ENCODE assay signal across 8 mouse cellular contexts in genomic region chr11:89302056-89302815, GRCm38 (mm10). TPM values are rescaled to one million over a fixed set of nuclear protein-coding genes. Genes with fewer than 3 reads are reported as not detected.
DNase-seq lines count a peak whose midpoint lies in the region; ATAC-seq and TF ChIP-seq lines count a peak whose summit lies in the region.

Gene Nog (minus strand): TSS chr11:89302332.

- H3K36me3 ChIP-seq in liver, postnatal 0 days (replicated peaks; ENCODE audit: insufficient read depth, low read length), result no peaks in the 10 kb centered on the region

- no peak within 1 kb of the TSS for H3K27ac ChIP-seq in embryonic fibroblast, embryonic 13.5 days (ENCODE audit: insufficient read depth, low read length)
- H3K27ac ChIP-seq in liver, postnatal 0 days (ENCODE audit: low read depth), result no peak within 1 kb of the TSS

- TF ChIP-seq CTCF in embryonic fibroblast, embryonic 13.5 days (IDR thresholded peaks at IDR 0.05; ENCODE audit: borderline replicate concordance, insufficient read depth, low read length), result no peak
- no peak for TF ChIP-seq CTCF in liver, postnatal 0 days (IDR thresholded peaks at IDR 0.05; ENCODE audit: low read depth)

- peak; percentile 35 for DNase-seq in urinary bladder, adult 2 months (ENCODE audit: low spot score)
- DNase-seq in urinary bladder, postnatal 10 days (ENCODE audit: low spot score), result no peak
- DNase-seq in heart, postnatal 36 days, result peak; percentile 39 to 50
- DNase-seq in layer of hippocampus, adult 8-10 months (ENCODE audit: low spot score in 2 of 2), result peak; percentile 20 to 45
- peak; percentile 29 for DNase-seq in liver, postnatal 0 days
- peak; percentile 78 to 83 for DNase-seq in right cerebral cortex, postnatal 10 days (ENCODE audit: low spot score in 2 of 2)
- DNase-seq in MN1 (ENCODE audit: low spot score), result no peak

- WGBS in liver, postnatal 0 days (ENCODE audit: insufficient replicate concordance), result 3% methylated on average over 77 of the region's 97 CpGs

- no peak for ATAC-seq in liver, postnatal 0 days

- intact Hi-C loops in heart, postnatal 36 days (cut with DNase I), result loop anchor here (5.0 kb wide), 1 partner anchor 315 kb away; no protein-coding TSS in a partner anchor

- no peaks in the 10 kb centered on the region for H3K9me3 ChIP-seq in liver, postnatal 0 days (ENCODE audit: low read length)

- no peak for TF ChIP-seq EP300 in liver, postnatal 0 days (IDR thresholded peaks at IDR 0.05; ENCODE audit: low read depth)

- H3K27me3 ChIP-seq in liver, postnatal 0 days (ENCODE audit: insufficient read depth, low read length), result peaks cover 72% of the 10 kb centered on the region

- H3K4me2 ChIP-seq in liver, postnatal 0 days (ENCODE audit: low read depth, low read length), result peak within 1 kb of the TSS; percentile 66

- H3K4me3 ChIP-seq in embryonic fibroblast, embryonic 13.5 days (ENCODE audit: insufficient read depth, low read length), result peak within 1 kb of the TSS; percentile 42
- H3K4me3 ChIP-seq in liver, postnatal 0 days (ENCODE audit: low read depth, low read length), result peak within 1 kb of the TSS; percentile 42

- no peak for TF ChIP-seq POLR2A in embryonic fibroblast, embryonic 13.5 days (IDR thresholded peaks at IDR 0.05; ENCODE audit: low read depth, low read length)

- H3K9ac ChIP-seq in liver, postnatal 0 days (replicated peaks), result no peak within 1 kb of the TSS

- H3K4me1 ChIP-seq in embryonic fibroblast, embryonic 13.5 days (ENCODE audit: control insufficient read depth, insufficient read depth, low read length), result no peaks in the 10 kb centered on the region
- peaks cover 12% of the 10 kb centered on the region for H3K4me1 ChIP-seq in liver, postnatal 0 days (ENCODE audit: insufficient read depth)

RNA-seq across cellular contexts. Expression of gene Nog, which starts in this region (rescaled TPM):
- 1.2 and 1.7 TPM in 2 replicates for polyA plus RNA-seq in urinary bladder, adult 2 months (2012; rRNA removed)
- 0.97 and 2.0 TPM in 2 replicates for polyA plus RNA-seq in embryonic fibroblast, embryonic 13.5 days (2011; ENCODE audit: insufficient read length, low read depth, missing spikeins)
- total RNA-seq in heart, postnatal 36 days (2021), result under 1 TPM; 0.22 to 0.60 TPM
- total RNA-seq in layer of hippocampus, adult 8-10 months (2022), result 1 to 10 TPM; 6.9 to 8.8 (median 8.4) TPM
- polyA plus RNA-seq in liver, postnatal 0 days (2015; fragmentation: Nextera tagmentation; extraction: Ambion mirVana), result not detected in 2 replicates

Comparison
In these comparisons a context has a peak if more than half of its experiments do, and no peak if none do; other contexts are left out.
1. RNA of gene Nog (total RNA-seq): 6.9 to 8.8 TPM in layer of hippocampus, adult 8-10 months; 0.22 to 0.60 TPM in heart, postnatal 36 days; every median in the first group is over 4 times any median in the second.
2. DNase-seq: peak in urinary bladder, adult 2 months (single experiment), layer of hippocampus, adult 8-10 months (2 of 2) and right cerebral cortex, postnatal 10 days (2 of 2); none in urinary bladder, postnatal 10 days (single experiment) and MN1 (single experiment).
3. Peak in DNase-seq in heart, postnatal 36 days; RNA of the gene not detected or under 1 TPM.
4. Peak in DNase-seq, H3K4me3 ChIP-seq and H3K4me2 ChIP-seq in liver, postnatal 0 days; RNA of the gene not detected or under 1 TPM.